Mouse (Mus musculus): ENCODE results near the gene Tmem202.

DNA sequence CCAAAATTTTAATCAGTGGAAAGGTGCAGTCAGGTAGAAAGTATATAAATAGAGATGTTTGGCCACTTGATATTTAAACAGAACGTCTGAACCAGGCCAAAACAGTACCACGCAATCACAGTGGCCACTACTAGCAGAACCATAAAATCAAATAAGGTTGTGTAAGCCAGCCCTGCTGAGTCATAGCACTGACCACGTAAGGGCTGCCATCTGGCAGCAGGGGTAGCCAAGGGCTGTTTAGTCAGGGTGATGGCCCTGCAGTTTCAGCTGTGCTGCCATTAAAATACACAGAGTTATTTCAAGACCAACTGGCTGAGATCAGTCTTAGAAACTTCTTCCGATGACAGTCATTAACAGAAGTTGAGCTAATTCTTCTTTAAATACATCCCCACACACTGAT is 5.8 kb downstream of the Tmem202 start:
- no peak for TF ChIP-seq CTCF (IDR thresholded peaks at IDR 0.05; ENCODE audit: extremely low read depth, insufficient read length, insufficient replicate concordance, low read depth, low read length)
- TF ChIP-seq POLR2A (IDR thresholded peaks at IDR 0.05; ENCODE audit: low read depth, low read length), result no peak

Data from small intestine, adult 2 months (tissue).